Mouse (Mus musculus): ENCODE data around the gene Racgap1. TPM values are rescaled to one million over a fixed set of nuclear protein-coding genes. Genes with fewer than 3 reads are reported as not detected.

Gene Racgap1
- polyA plus RNA-seq, 1 experiment from 2014 or later = 21.3 TPM

GRCm38 (mm10) chr15:99651984-99652872 lies 772 bp upstream of the Racgap1 start:
- no peaks in the 10 kb centered on the region for H3K36me3 ChIP-seq (ENCODE audit: inconsistent target)
- WGBS (ENCODE audit: missing documents) = 35% methylated on average over 9 of the region's 10 CpGs
- H3K4me3 ChIP-seq (ENCODE audit: inconsistent target) = peak overlapping the region; percentile 41
- H3K79me2 ChIP-seq (ENCODE audit: inconsistent target) = peaks cover 40% of the 10 kb centered on the region
- peak overlapping the region; percentile 49 for H3K27ac ChIP-seq

GRCm38 (mm10) chr15:99650304-99650703 lies 1.2 kb downstream of the Racgap1 start:
- Histone ChIP-seq H3K79me2 (ENCODE audit: inconsistent target) (peaks cover 59% of the 10 kb centered on the region), H3K36me3 (ENCODE audit: inconsistent target) (no peaks in the 10 kb centered on the region), H3K27ac (0 out of 2 replicates have a peak overlapping the region, but pooled peaks have one; percentile 58), H3K4me3 (ENCODE audit: inconsistent target) (peak overlapping the region; percentile 72)
- 53% methylated on average over 2 of the region's 2 CpGs for WGBS (ENCODE audit: missing documents)

- H3K79me2 ChIP-seq (ENCODE audit: inconsistent target) = peaks cover 70% of the 10 kb centered on the region
- 73% methylated on average over 6 of the region's 6 CpGs for WGBS (ENCODE audit: missing documents)
- no peaks in the 10 kb centered on the region for H3K36me3 ChIP-seq (ENCODE audit: inconsistent target)
- H3K27ac ChIP-seq = no peak overlapping the region
- no peak overlapping the region for H3K4me3 ChIP-seq (ENCODE audit: inconsistent target)
These were observed 2.2 kb downstream of the Racgap1 start for GRCm38 (mm10) chr15:99649067-99649761.

GRCm38 (mm10) chr15:99648326-99648725 lies 3.1 kb downstream of the Racgap1 start:
- no peak overlapping the region for H3K4me3 ChIP-seq (ENCODE audit: inconsistent target)
- H3K36me3 ChIP-seq (ENCODE audit: inconsistent target) = no peaks in the 10 kb centered on the region
- H3K27ac ChIP-seq = no peak overlapping the region
- WGBS (ENCODE audit: missing documents) = 81% methylated on average over 4 of the region's 4 CpGs
- H3K79me2 ChIP-seq (ENCODE audit: inconsistent target) = peaks cover 79% of the 10 kb centered on the region

GRCm38 (mm10) chr15:99644776-99645175 lies 6.7 kb downstream of the Racgap1 start:
- Histone ChIP-seq H3K79me2 (ENCODE audit: inconsistent target) (peaks cover 97% of the 10 kb centered on the region), H3K27ac (no peak overlapping the region), H3K4me3 (ENCODE audit: inconsistent target) (no peak overlapping the region), H3K36me3 (ENCODE audit: inconsistent target) (no peaks in the 10 kb centered on the region)
- WGBS (ENCODE audit: missing documents) = 81% methylated on average over 7 of the region's 7 CpGs

- Histone ChIP-seq H3K79me2 (ENCODE audit: inconsistent target) (peaks cover 88% of the 10 kb centered on the region), H3K27ac (no peak overlapping the region), H3K36me3 (ENCODE audit: inconsistent target) (no peaks in the 10 kb centered on the region), H3K4me3 (ENCODE audit: inconsistent target) (no peak overlapping the region)
- WGBS (ENCODE audit: missing documents) = 85% methylated on average over 10 of the region's 10 CpGs
These were observed 7.6 kb downstream of the Racgap1 start for GRCm38 (mm10) chr15:99643832-99644231.

- WGBS (ENCODE audit: missing documents) = 11% methylated on average over 6 of the region's 6 CpGs
- H3K27ac ChIP-seq = no peak overlapping the region
- no peaks in the 10 kb centered on the region for H3K36me3 ChIP-seq (ENCODE audit: inconsistent target)
- H3K79me2 ChIP-seq (ENCODE audit: inconsistent target) = peaks cover 76% of the 10 kb centered on the region
- no peak overlapping the region for H3K4me3 ChIP-seq (ENCODE audit: inconsistent target)
These were observed 8.8 kb downstream of the Racgap1 start for GRCm38 (mm10) chr15:99642622-99643021.

GRCm38 (mm10) chr15:99638124-99638485 lies 13.4 kb downstream of the Racgap1 start:
- WGBS (ENCODE audit: missing documents) = 99% methylated on average over 5 of the region's 5 CpGs
- Histone ChIP-seq H3K36me3 (ENCODE audit: inconsistent target) (no peaks in the 10 kb centered on the region), H3K79me2 (ENCODE audit: inconsistent target) (peaks cover 30% of the 10 kb centered on the region), H3K4me3 (ENCODE audit: inconsistent target) (no peak overlapping the region), H3K27ac (no peak overlapping the region)

GRCm38 (mm10) chr15:99637405-99638123 lies 13.9 kb downstream of the Racgap1 start:
- Histone ChIP-seq H3K79me2 (ENCODE audit: inconsistent target) (peaks cover 25% of the 10 kb centered on the region), H3K4me3 (ENCODE audit: inconsistent target) (no peak overlapping the region), H3K27ac (no peak overlapping the region), H3K36me3 (ENCODE audit: inconsistent target) (no peaks in the 10 kb centered on the region)
- WGBS (ENCODE audit: missing documents) = 96% methylated on average over 12 of the region's 12 CpGs

- H3K36me3 ChIP-seq (ENCODE audit: inconsistent target) = no peaks in the 10 kb centered on the region
- 29% methylated on average over 7 of the region's 7 CpGs for WGBS (ENCODE audit: missing documents)
- no peaks in the 10 kb centered on the region for H3K79me2 ChIP-seq (ENCODE audit: inconsistent target)
- H3K27ac ChIP-seq = no peak overlapping the region
- H3K4me3 ChIP-seq (ENCODE audit: inconsistent target) = no peak overlapping the region
These were observed 16.8 kb downstream of the Racgap1 start for GRCm38 (mm10) chr15:99634702-99635101.

GRCm38 (mm10) chr15:99631618-99632017 lies 19.8 kb downstream of the Racgap1 start:
- peaks cover 3% of the 10 kb centered on the region; the same call in 1 of the 2 replicates for H3K36me3 ChIP-seq (ENCODE audit: inconsistent target)

GRCm38 (mm10) chr15:99622063-99622462 lies 29.4 kb downstream of the Racgap1 start:
- Histone ChIP-seq H3K36me3 (ENCODE audit: inconsistent target) (peaks cover 8% of the 10 kb centered on the region; the same call in 1 of the 2 replicates), H3K79me2 (ENCODE audit: inconsistent target) (no peaks in the 10 kb centered on the region), H3K27ac (no peak overlapping the region), H3K4me3 (ENCODE audit: inconsistent target) (no peak overlapping the region)
- WGBS (ENCODE audit: missing documents) = 70% methylated on average over 3 of the region's 11 CpGs

More at GRCm38 (mm10) chr15:99631618-99632017, 19.8 kb downstream of the Racgap1 start:
- no peaks in the 10 kb centered on the region for H3K79me2 ChIP-seq (ENCODE audit: inconsistent target)
- no peak overlapping the region for H3K4me3 ChIP-seq (ENCODE audit: inconsistent target)
- no peak overlapping the region for H3K27ac ChIP-seq

- no peak overlapping the region for H3K4me3 ChIP-seq (ENCODE audit: inconsistent target)
- H3K36me3 ChIP-seq (ENCODE audit: inconsistent target) = no peaks in the 10 kb centered on the region
- WGBS (ENCODE audit: missing documents) = 100% methylated on average over 4 of the region's 4 CpGs
- no peaks in the 10 kb centered on the region for H3K79me2 ChIP-seq (ENCODE audit: inconsistent target)
- no peak overlapping the region for H3K27ac ChIP-seq
These were observed 31.6 kb downstream of the Racgap1 start for GRCm38 (mm10) chr15:99619821-99620220.

GRCm38 (mm10) chr15:99618595-99618994 lies 32.9 kb downstream of the Racgap1 start:
- no peak overlapping the region for H3K27ac ChIP-seq
- H3K36me3 ChIP-seq (ENCODE audit: inconsistent target) = no peaks in the 10 kb centered on the region
- no peaks in the 10 kb centered on the region for H3K79me2 ChIP-seq (ENCODE audit: inconsistent target)
- H3K4me3 ChIP-seq (ENCODE audit: inconsistent target) = no peak overlapping the region
- WGBS (ENCODE audit: missing documents) = 22% methylated on average over 2 of the region's 3 CpGs

Measured in macrophage (primary cell).